8 mouse cellular contexts compared by ENCODE assay signal in the genomic region with DNA sequence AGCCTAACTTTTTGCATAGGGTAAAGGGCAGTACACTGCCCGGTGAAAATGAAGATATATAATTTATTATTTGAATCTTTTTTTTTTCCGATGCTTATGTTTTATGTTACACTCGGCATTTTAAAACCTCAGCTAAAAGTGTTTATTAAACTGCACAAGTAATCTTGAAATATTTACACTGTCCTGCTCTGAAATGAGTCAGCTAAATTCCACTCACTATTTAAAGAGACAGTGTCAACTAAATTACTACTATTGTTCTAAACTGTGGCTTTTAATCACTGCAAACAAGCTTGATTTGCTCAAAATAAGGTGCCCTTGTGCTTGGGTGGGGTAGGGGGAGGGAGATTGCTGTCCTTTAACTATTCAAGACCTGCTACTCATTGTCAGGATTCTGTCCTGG. TPM values are rescaled to one million over a fixed set of nuclear protein-coding genes. Genes with fewer than 3 reads are reported as not detected.
DNase-seq lines count a peak whose midpoint lies in the region; ATAC-seq and TF ChIP-seq lines count a peak whose summit lies in the region.

No protein-coding gene starts in this region.

- intact Hi-C loops in heart, postnatal 14 days (cut with DNase I), result loop anchor here (5.0 to 10.0 kb wide), 3 partner anchors 237 to 1870 kb away; a partner anchor contains a TSS

- DNase-seq in heart, postnatal 14 days, result no peak
- peak; percentile 36 for DNase-seq in NIH3T3 (ENCODE audit: low read depth)
- DNase-seq in hindbrain, embryonic 10.5 days (ENCODE audit: low spot score), result no peak
- DNase-seq in midbrain, embryonic 10.5 days (ENCODE audit: low spot score), result no peak
- DNase-seq in thymus, postnatal 14 days, result no peak
- no peak for DNase-seq in thymus, adult 2 months
- no peak for DNase-seq in cerebellum, adult 11 months

- H3K4me2 ChIP-seq in heart, embryonic 15.5 days, result peak overlapping the region; percentile 70

- peaks cover 19% of the 10 kb centered on the region for H3K4me1 ChIP-seq in heart, embryonic 15.5 days (replicated peaks)
- H3K4me1 ChIP-seq in hindbrain, embryonic 10.5 days (replicated peaks), result peaks cover 20% of the 10 kb centered on the region
- H3K4me1 ChIP-seq in midbrain, embryonic 10.5 days, result peaks cover 27% of the 10 kb centered on the region
- H3K4me1 ChIP-seq in thymus, adult 2 months (replicated peaks; ENCODE audit: control insufficient read depth, insufficient read depth, low read length), result no peaks in the 10 kb centered on the region

- H3K9me3 ChIP-seq in heart, embryonic 15.5 days (replicated peaks), result no peaks in the 10 kb centered on the region
- H3K9me3 ChIP-seq in hindbrain, embryonic 10.5 days, result no peaks in the 10 kb centered on the region
- H3K9me3 ChIP-seq in midbrain, embryonic 10.5 days (replicated peaks), result no peaks in the 10 kb centered on the region

- H3K4me3 ChIP-seq in heart, embryonic 15.5 days, result peak overlapping the region; percentile 90
- H3K4me3 ChIP-seq in hindbrain, embryonic 10.5 days, result peak overlapping the region; percentile 96
- H3K4me3 ChIP-seq in midbrain, embryonic 10.5 days, result peak overlapping the region; percentile 95
- H3K4me3 ChIP-seq in thymus, adult 2 months (ENCODE audit: control insufficient read depth, insufficient read depth, low read length), result no peak overlapping the region

- H3K36me3 ChIP-seq in heart, embryonic 15.5 days, result peaks cover 17% of the 10 kb centered on the region
- H3K36me3 ChIP-seq in hindbrain, embryonic 10.5 days, result peaks cover 36% of the 10 kb centered on the region
- peaks cover 36% of the 10 kb centered on the region for H3K36me3 ChIP-seq in midbrain, embryonic 10.5 days
- H3K36me3 ChIP-seq in thymus, adult 2 months (ENCODE audit: control insufficient read depth, insufficient read depth, low read length), result peaks cover 30% of the 10 kb centered on the region

- no peak for TF ChIP-seq CTCF in thymus, adult 2 months (IDR thresholded peaks at IDR 0.05; ENCODE audit: borderline replicate concordance, control insufficient read depth, extremely low read depth, insufficient read depth, low read length, poor library complexity)

- ATAC-seq in heart, embryonic 15.5 days (replicated peaks; ENCODE audit: insufficient number of reproducible peaks, insufficient read depth, low FRiP score, low read depth), result no peak

- WGBS in heart, embryonic 15.5 days, result 13% methylated on average over 3 of the region's 3 CpGs
- 56% methylated on average over 3 of the region's 3 CpGs for WGBS in hindbrain, embryonic 10.5 days
- WGBS in midbrain, embryonic 10.5 days, result 58% methylated on average over 3 of the region's 3 CpGs
- 5% methylated on average over 3 of the region's 3 CpGs for WGBS in thymus, adult 2 months

- H3K27me3 ChIP-seq in heart, embryonic 15.5 days, result no peaks in the 10 kb centered on the region
- no peaks in the 10 kb centered on the region for H3K27me3 ChIP-seq in hindbrain, embryonic 10.5 days (ENCODE audit: insufficient read depth, poor library complexity, severe bottlenecking)
- H3K27me3 ChIP-seq in midbrain, embryonic 10.5 days (ENCODE audit: low read depth, poor library complexity, severe bottlenecking), result no peaks in the 10 kb centered on the region
- no peaks in the 10 kb centered on the region for H3K27me3 ChIP-seq in thymus, adult 2 months (ENCODE audit: control insufficient read depth, insufficient read depth, low read length)

- peak overlapping the region; percentile 87 for H3K27ac ChIP-seq in heart, embryonic 15.5 days
- no peak overlapping the region for H3K27ac ChIP-seq in hindbrain, embryonic 10.5 days
- H3K27ac ChIP-seq in midbrain, embryonic 10.5 days (replicated peaks), result 0 out of 2 replicates have a peak overlapping the region, but pooled peaks have one; percentile 100
- no peak overlapping the region for H3K27ac ChIP-seq in thymus, adult 2 months (ENCODE audit: control insufficient read depth, insufficient read depth, low read length)

- no peak for TF ChIP-seq POLR2A in thymus, adult 2 months (IDR thresholded peaks at IDR 0.05; ENCODE audit: control insufficient read depth, extremely low read depth, insufficient read depth, low read length, poor library complexity)

- peak overlapping the region; percentile 58; the same call in 1 of the 2 replicates for H3K9ac ChIP-seq in heart, embryonic 15.5 days

RNA-seq across cellular contexts. Expression of a gene that starts 2.6 kb away (rescaled TPM):
- 89.3 and 96.6 TPM in 2 replicates for polyA plus RNA-seq in heart, embryonic 15.5 days (2015; fragmentation: Nextera tagmentation; extraction: Ambion mirVana)
- 100 to 1,000 TPM; 112 to 115 TPM for total RNA-seq in heart, postnatal 14 days (2021)
- 106 and 108 TPM in 2 replicates for polyA plus RNA-seq in hindbrain, embryonic 10.5 days (2016; fragmentation: Nextera tagmentation; extraction: Ambion mirVana)
- 114 and 127 TPM in 2 replicates for polyA plus RNA-seq in midbrain, embryonic 10.5 days (2016; fragmentation: Nextera tagmentation; extraction: Ambion mirVana)
- polyA plus RNA-seq in thymus, adult 2 months (2012; rRNA removed), result 13.5 and 19.1 TPM in 2 replicates

Comparison
In these comparisons a context has a peak if more than half of its experiments do, and no peak if none do; other contexts are left out.
1. H3K27ac ChIP-seq: peak in heart, embryonic 15.5 days (single experiment) and midbrain, embryonic 10.5 days (single experiment); none in hindbrain, embryonic 10.5 days (single experiment) and thymus, adult 2 months (single experiment).